Mouse (Mus musculus) bone marrow, adult 2 months (tissue): ENCODE data around the gene Arhgef6.

Experiments
- CTCF ChIP-seq: fragments of 200-500 bp; IDR thresholded peaks from 2 replicates; pipeline ENCODE4 v1.5.1; 2011; ENCODE audit warnings: low read length, control low read depth; ENCODE audit not compliant: control insufficient read depth, insufficient read depth
- POLR2A ChIP-seq: fragments of 200-500 bp; IDR thresholded peaks from 2 replicates; pipeline ENCODE4 v1.6.1; 2011; ENCODE audit warnings: low read depth, mild to moderate bottlenecking, control low read depth, low read length, borderline replicate concordance; ENCODE audit not compliant: control insufficient read depth

- TF ChIP-seq POLR2A, result no peak
- no peak for TF ChIP-seq CTCF
Measured at GRCm38 (mm10) chrX:57286281-57286680, 52.2 kb downstream of the Arhgef6 start.
